Mouse (Mus musculus) cerebellum, postnatal 14 days (tissue): ENCODE data around the gene Grm4.

ENCODE experiments used
- DNase-seq, 2 experiments: peaks; one replicate each; pipeline ENCODE4 v3.0.0; 2021; ENCODE audit warnings: mixed read lengths in 2 of 2

The Grm4 gene

GRCm38 (mm10) chr17:27442538-27443113, 78.6 kb downstream of the Grm4 start:
- DNase-seq: peak in 1 of 2 experiments; percentile 36

GRCm38 (mm10) chr17:27441778-27442177, 79.4 kb downstream of the Grm4 start:
- DNase-seq: peak in 1 of 2 experiments; percentile 36

- DNase-seq: no peak
Measured at GRCm38 (mm10) chr17:27435799-27436198, 85.4 kb downstream of the Grm4 start.

GRCm38 (mm10) chr17:27435225-27435624, 86.0 kb downstream of the Grm4 start:
- peak; percentile 70 to 76 for DNase-seq

GRCm38 (mm10) chr17:27434066-27434465, 87.1 kb downstream of the Grm4 start:
- no peak for DNase-seq

- no peak for DNase-seq
Measured at GRCm38 (mm10) chr17:27433179-27433680, 88.0 kb downstream of the Grm4 start.

- no peak for DNase-seq
Measured at GRCm38 (mm10) chr17:27432145-27432650, 89.0 kb downstream of the Grm4 start.

- no peak for DNase-seq
Measured at GRCm38 (mm10) chr17:27431049-27431839, 90.0 kb downstream of the Grm4 start.

GRCm38 (mm10) chr17:27429757-27430156, 91.4 kb downstream of the Grm4 start:
- no peak for DNase-seq

- DNase-seq: peak; percentile 71 to 73
Measured at GRCm38 (mm10) chr17:27425016-27425415, 96.2 kb downstream of the Grm4 start.

GRCm38 (mm10) chr17:27424356-27424755, 96.8 kb downstream of the Grm4 start:
- DNase-seq: no peak

GRCm38 (mm10) chr17:27422726-27423381, 98.3 kb downstream of the Grm4 start:
- peak; percentile 78 to 86 for DNase-seq

- peak in 1 of 2 experiments; percentile 53 for DNase-seq
Measured at GRCm38 (mm10) chr17:27422371-27422725, 98.9 kb downstream of the Grm4 start.

GRCm38 (mm10) chr17:27421837-27422236, 99.4 kb downstream of the Grm4 start:
- no peak for DNase-seq

GRCm38 (mm10) chr17:27409006-27409405, 112.2 kb downstream of the Grm4 start:
- DNase-seq: peak; percentile 66 to 74

GRCm38 (mm10) chr17:27408531-27408930, 112.7 kb downstream of the Grm4 start:
- peak; percentile 72 to 76 for DNase-seq

- DNase-seq: peak; percentile 69 to 76
Measured at GRCm38 (mm10) chr17:27406956-27407355, 114.2 kb downstream of the Grm4 start.

- DNase-seq: no peak
Measured at GRCm38 (mm10) chr17:27405376-27406024, 115.7 kb downstream of the Grm4 start.

GRCm38 (mm10) chr17:27401200-27401599, 120.0 kb downstream of the Grm4 start:
- DNase-seq: no peak

- DNase-seq: no peak
Measured at GRCm38 (mm10) chr17:27393931-27394330, 127.3 kb downstream of the Grm4 start.

- peak; percentile 32 to 50 for DNase-seq
Measured at GRCm38 (mm10) chr17:27393432-27393831, 127.8 kb downstream of the Grm4 start.

- DNase-seq: peak in 1 of 2 experiments; percentile 50
Measured at GRCm38 (mm10) chr17:27392918-27393317, 128.3 kb downstream of the Grm4 start.

- DNase-seq: no peak
Measured at GRCm38 (mm10) chr17:27390019-27390418, 131.2 kb downstream of the Grm4 start.
